ENCODE assay signal across 8 mouse cellular contexts in genomic region chr11:117114592-117115345, GRCm38 (mm10). TPM values are rescaled to one million over a fixed set of nuclear protein-coding genes. Genes with fewer than 3 reads are reported as not detected.
DNase-seq lines count a peak whose midpoint lies in the region; ATAC-seq and TF ChIP-seq lines count a peak whose summit lies in the region.

TSS of gene Sec14l1 (plus strand) at chr11:117115168.

- peaks cover 47% of the 10 kb centered on the region for H3K4me1 ChIP-seq in forebrain, embryonic 15.5 days
- peaks cover 15% of the 10 kb centered on the region for H3K4me1 ChIP-seq in lung, adult 2 months (ENCODE audit: control insufficient read depth, insufficient read depth, low read length)

- peak; percentile 98 for DNase-seq in ES-CJ7 (ENCODE audit: low read depth, low spot score)
- peak; percentile 100 for DNase-seq in cerebellum, adult 11 months
- DNase-seq in heart, postnatal 25 days (ENCODE audit: low spot score): peak; percentile 97
- peak; percentile 98 to 100 for DNase-seq in layer of hippocampus, adult 18-20 months (ENCODE audit: low spot score in 2 of 2)
- peak; percentile 99 for DNase-seq in lung, adult 2 months
- peak; percentile 96 for DNase-seq in thymus, adult 18-20 months

- peak within 1 kb of the TSS; percentile 81 for H3K9ac ChIP-seq in forebrain, embryonic 15.5 days (replicated peaks)

- WGBS in forebrain, embryonic 15.5 days: 2% methylated on average over 63 of the region's 67 CpGs
- WGBS in lung, adult 2 months: under 1% methylated on average over 66 of the region's 67 CpGs

- TF ChIP-seq POLR2A in lung, adult 2 months (IDR thresholded peaks at IDR 0.05; ENCODE audit: borderline replicate concordance, extremely low read depth, low read depth, low read length): peak; percentile 90

- H3K36me3 ChIP-seq in forebrain, embryonic 15.5 days: 0 out of 2 replicates have a peak, but pooled peaks cover 5% of the 10 kb centered on the region

- ATAC-seq in forebrain, embryonic 15.5 days (replicated peaks): peak; percentile 94
- peak; percentile 74 for ATAC-seq in neutrophil, adult 5-6 weeks (ENCODE audit: extremely low read depth, insufficient number of reproducible peaks, low FRiP score, poor library complexity, severe bottlenecking)

- H3K27me3 ChIP-seq in forebrain, embryonic 15.5 days: no peaks in the 10 kb centered on the region

- no peaks in the 10 kb centered on the region for H3K9me3 ChIP-seq in forebrain, embryonic 15.5 days

- no peak for TF ChIP-seq CTCF in lung, adult 2 months (IDR thresholded peaks at IDR 0.05; ENCODE audit: insufficient read depth, low read length)

- H3K4me3 ChIP-seq in forebrain, embryonic 15.5 days: peak within 1 kb of the TSS; percentile 80
- H3K4me3 ChIP-seq in lung, adult 2 months (replicated peaks; ENCODE audit: extremely low read depth, low read depth, low read length): peak within 1 kb of the TSS; percentile 100

- peak within 1 kb of the TSS; percentile 67 for H3K4me2 ChIP-seq in forebrain, embryonic 15.5 days (replicated peaks)

- intact Hi-C loops in heart, postnatal 25 days (cut with DNase I): loop anchor here (5.0 kb wide), 1 partner anchor 32 kb away; no protein-coding TSS in a partner anchor

- peak within 1 kb of the TSS; percentile 98 for H3K27ac ChIP-seq in forebrain, embryonic 15.5 days (replicated peaks)

RNA-seq across cellular contexts. Expression of gene Sec14l1, which starts in this region (rescaled TPM):
- 69.4 and 76.8 TPM in 2 replicates for polyA plus RNA-seq in forebrain, embryonic 15.5 days (2015; fragmentation: Nextera tagmentation; extraction: Ambion mirVana)
- total RNA-seq in heart, postnatal 25 days (2021): 10 to 100 TPM; 71.7 to 74.1 TPM
- total RNA-seq in layer of hippocampus, adult 18-20 months (2021): 100 to 1,000 TPM; 235 to 245 TPM
- polyA plus RNA-seq in lung, adult 2 months (2012; rRNA removed): 123 and 133 TPM in 2 replicates
- total RNA-seq in neutrophil, adult 5-6 weeks (2017): 95.3 and 116 TPM in 2 replicates

Comparison
In these comparisons a context has a peak if more than half of its experiments do, and no peak if none do; other contexts are left out.
1. Peak in every context shown above with its lines: DNase-seq, ATAC-seq, H3K4me3 ChIP-seq and H3K27ac ChIP-seq.